ENCODE assay signal across 8 mouse cellular contexts in the genomic region with DNA sequence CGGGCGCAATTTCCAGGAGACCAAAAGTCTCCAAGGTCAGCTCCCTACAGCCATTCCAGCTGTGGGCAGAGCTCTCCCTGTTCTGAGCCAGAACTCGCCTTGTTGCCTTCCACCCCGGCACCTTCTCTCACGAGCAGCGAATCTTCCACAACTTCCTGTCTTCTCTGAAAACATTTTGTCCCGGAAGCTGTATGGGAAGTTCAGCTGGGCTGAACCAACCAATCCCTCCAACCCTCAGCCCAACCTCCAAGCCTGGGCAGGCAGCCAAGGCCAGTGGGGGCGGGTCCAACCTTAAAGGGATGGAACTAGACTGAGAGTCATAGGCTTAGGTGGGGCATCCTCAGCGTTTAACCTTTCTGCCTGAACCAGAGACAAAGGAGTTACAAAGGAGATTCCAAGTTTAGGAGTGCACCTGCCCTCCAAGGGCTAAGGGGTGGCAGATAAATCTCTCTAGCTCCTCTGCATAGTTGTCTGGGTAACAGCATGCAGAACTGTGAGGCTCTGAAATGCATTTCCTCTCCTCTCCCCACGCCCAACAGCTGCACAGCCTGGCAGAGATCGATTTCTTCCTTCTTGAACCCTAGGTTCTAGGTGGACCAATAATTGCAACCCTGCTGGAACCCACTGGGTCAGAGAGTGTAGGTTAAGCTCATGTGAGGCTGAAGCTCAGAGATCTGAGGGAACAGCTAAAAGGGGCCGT. TPM values are rescaled to one million over a fixed set of nuclear protein-coding genes. Genes with fewer than 3 reads are reported as not detected.
DNase-seq lines count a peak whose midpoint lies in the region; ATAC-seq lines count a peak whose summit lies in the region.

A gene (minus strand): TSS at position 188 of the 700 bp plus-strand sequence.

- no peaks in the 10 kb centered on the region for H3K27me3 ChIP-seq in intestine, embryonic 14.5 days (replicated peaks; ENCODE audit: control insufficient read depth, insufficient read depth, low read length)

- H3K9ac ChIP-seq in intestine, embryonic 14.5 days (ENCODE audit: low read length), result peak within 1 kb of the TSS; percentile 72

- intact Hi-C loops in gastrocnemius, postnatal 14 days (cut with DNase I; ENCODE audit: low total_unique reads), result no loop called here
- intact Hi-C loops in left cerebral cortex, postnatal 14 days (cut with DNase I), result loop anchor here (5.0 kb wide), 1 partner anchor 40 kb away; no protein-coding TSS in a partner anchor

- H3K4me2 ChIP-seq in intestine, embryonic 14.5 days (ENCODE audit: low read length), result peak within 1 kb of the TSS; percentile 94

- peak within 1 kb of the TSS; percentile 77 for H3K27ac ChIP-seq in intestine, embryonic 14.5 days (ENCODE audit: low read depth)

- peak; percentile 98 for ATAC-seq in intestine, embryonic 14.5 days (replicated peaks; ENCODE audit: low FRiP score, low TSS enrichment, low read depth)

- no peaks in the 10 kb centered on the region for H3K36me3 ChIP-seq in intestine, embryonic 14.5 days (ENCODE audit: control insufficient read depth, insufficient read depth, low read length)

- peak; percentile 98 for DNase-seq in adipocyte (ENCODE audit: low spot score)
- DNase-seq in embryo, embryonic 10.5 days (ENCODE audit: low spot score), result peak; percentile 77
- DNase-seq in gastrocnemius, postnatal 14 days, result peak; percentile 99
- peak; percentile 99 for DNase-seq in intestine, embryonic 14.5 days (ENCODE audit: low spot score)
- DNase-seq in left cerebral cortex, postnatal 14 days (ENCODE audit: low spot score in 2 of 2), result peak; percentile 88 to 90
- peak; percentile 66 for DNase-seq in mesoderm, embryonic 11.5 days (ENCODE audit: low read depth, low spot score)
- DNase-seq in right cerebral cortex, postnatal 36 days (ENCODE audit: low spot score in 2 of 2), result peak; percentile 75 to 87
- DNase-seq in yolk sac, embryonic 10.5 days (ENCODE audit: low spot score), result peak; percentile 89

- 13% methylated on average over 12 of the region's 12 CpGs for WGBS in intestine, embryonic 14.5 days

- peaks cover 13% of the 10 kb centered on the region for H3K4me1 ChIP-seq in intestine, embryonic 14.5 days (replicated peaks; ENCODE audit: control insufficient read depth, insufficient read depth, low read length)

- H3K4me3 ChIP-seq in intestine, embryonic 14.5 days (ENCODE audit: low read depth, low read length), result peak within 1 kb of the TSS; percentile 65

- no peaks in the 10 kb centered on the region for H3K9me3 ChIP-seq in intestine, embryonic 14.5 days (ENCODE audit: control insufficient read depth, low read length)

RNA-seq across cellular contexts. Expression of the gene that starts here (rescaled TPM):
- total RNA-seq in gastrocnemius, postnatal 14 days (2021), result 1 to 10 TPM; 5.1 to 9.6 TPM
- polyA plus RNA-seq in intestine, embryonic 14.5 days (2014; fragmentation: Nextera tagmentation; extraction: Ambion mirVana), result 17.8 and 19.9 TPM in 2 replicates
- 10 to 100 TPM; 13.3 to 15.1 TPM for total RNA-seq in left cerebral cortex, postnatal 14 days (2021)

Comparison
In these comparisons a context has a peak if more than half of its experiments do, and no peak if none do; other contexts are left out.
1. Peak in every context shown above with its lines: DNase-seq, ATAC-seq, H3K4me3 ChIP-seq and H3K27ac ChIP-seq.